Mouse (Mus musculus): Measurements from ENCODE around the gene Fibcd1. TPM values are rescaled to one million over a fixed set of nuclear protein-coding genes. Genes with fewer than 3 reads are reported as not detected.
A peak's percentile ranks its signal among the peaks of the same experiment; 100 is the strongest.

Fibcd1 gene
- total RNA-seq, 2 experiments from 2014 or later, result 0.05 TPM; not detected in 1

DNA sequence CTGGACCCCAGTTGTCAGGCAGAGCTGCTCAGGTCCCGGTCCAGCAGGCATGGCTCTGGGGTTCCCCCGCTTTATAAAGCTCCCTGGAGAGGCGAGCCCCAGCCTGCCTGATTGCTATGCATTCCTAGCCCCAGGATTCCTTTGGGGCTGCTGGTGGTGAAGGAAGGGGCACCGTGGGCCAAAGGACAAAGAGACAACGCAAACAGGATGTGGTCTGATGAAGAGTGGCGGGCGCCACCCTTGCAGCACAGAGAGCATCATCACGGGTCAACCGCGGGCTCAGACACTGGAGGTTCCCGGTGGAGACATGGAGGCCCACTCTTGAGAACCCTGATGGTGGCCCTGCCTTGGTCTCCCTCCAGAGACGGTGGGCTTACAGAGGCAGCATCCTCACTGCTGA lies 35.4 kb downstream of the Fibcd1 start, which contains the start of gene Qrfp:
TSS of gene Qrfp (minus strand) at position 137 of the 400 bp plus-strand sequence.
- no peak for DNase-seq

DNA sequence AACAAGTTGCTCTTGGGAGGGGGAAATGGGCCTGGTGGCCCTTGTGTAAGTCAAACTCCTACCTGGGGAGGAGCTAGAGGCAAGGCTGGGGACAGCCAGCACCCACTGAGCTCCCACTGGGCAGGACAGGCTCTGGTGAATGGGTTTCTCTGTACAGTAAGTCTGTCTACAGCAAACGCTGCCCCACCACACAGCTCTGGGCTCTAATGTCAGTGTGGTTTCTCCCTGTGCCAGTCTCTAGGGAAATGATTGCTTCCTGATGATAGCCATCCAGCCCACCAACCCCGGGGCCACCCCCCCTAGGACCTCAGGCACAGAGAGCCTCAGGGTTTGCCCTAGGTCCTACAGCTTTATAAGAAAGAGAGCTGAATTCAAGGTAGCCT lies 36.5 kb downstream of the Fibcd1 start:
- DNase-seq, result no peak

- DNase-seq, result no peak
Measured at GRCm38 (mm10) chr2:31808410-31809357, 37.1 kb downstream of the Fibcd1 start.

DNA sequence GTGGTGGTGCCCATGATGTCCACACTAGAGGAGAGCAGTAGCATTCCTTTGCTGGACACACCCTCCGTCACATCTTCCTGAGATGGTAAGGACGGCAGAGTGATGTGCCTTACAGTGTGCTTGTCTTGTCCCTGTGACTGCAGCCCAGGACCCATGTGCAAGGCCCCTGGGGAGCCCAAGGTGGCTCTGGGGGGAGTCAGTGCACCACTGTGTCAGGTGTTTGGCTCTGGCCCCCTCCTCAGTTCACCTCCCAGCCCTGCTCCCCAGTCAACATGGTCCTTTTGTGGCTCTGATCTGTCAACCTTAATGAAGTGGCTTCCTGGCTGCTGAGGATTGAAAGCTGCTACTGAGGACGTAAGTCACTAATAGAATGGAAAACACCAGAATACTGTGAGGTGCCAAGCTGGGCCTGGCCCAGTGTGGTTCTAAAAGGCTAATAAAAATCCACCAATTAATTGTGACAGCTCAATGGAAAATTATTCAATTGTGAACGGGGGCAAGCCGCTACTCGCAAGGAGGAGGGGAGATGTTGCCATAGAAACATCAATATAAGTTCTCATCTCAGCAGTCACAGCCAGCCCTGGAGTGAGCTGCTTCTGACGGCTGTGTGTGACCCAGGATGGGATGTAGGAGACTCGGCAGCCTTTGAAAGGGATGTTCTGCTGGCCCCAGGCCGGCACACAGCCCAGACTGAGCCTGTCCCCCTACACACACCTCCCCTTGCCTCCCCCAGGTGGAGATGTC lies 39.0 kb downstream of the Fibcd1 start:
- no peak for DNase-seq

GRCm38 (mm10) chr2:31803480-31803879 lies 42.3 kb downstream of the Fibcd1 start:
- no peak for DNase-seq

DNA sequence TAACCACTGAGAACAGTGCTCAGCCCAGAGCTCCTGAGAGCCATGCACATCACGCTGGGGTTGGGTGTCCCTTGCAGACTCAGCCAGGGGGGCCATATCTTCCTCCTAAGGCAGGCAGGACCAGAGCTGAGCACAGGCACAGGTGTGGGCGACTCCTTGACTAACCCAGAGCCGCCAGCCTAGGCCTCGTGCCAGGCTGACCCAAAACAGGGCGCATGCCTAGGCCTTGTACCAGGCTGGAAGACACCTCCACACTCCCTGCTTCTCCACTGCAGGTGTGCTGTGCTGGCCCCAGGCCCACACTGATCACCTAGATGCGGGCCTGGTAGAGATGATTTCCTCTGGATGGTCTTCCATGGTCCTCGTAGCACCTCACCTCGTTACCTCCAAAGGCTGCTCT lies 43.0 kb downstream of the Fibcd1 start:
- DNase-seq, result no peak

DNA sequence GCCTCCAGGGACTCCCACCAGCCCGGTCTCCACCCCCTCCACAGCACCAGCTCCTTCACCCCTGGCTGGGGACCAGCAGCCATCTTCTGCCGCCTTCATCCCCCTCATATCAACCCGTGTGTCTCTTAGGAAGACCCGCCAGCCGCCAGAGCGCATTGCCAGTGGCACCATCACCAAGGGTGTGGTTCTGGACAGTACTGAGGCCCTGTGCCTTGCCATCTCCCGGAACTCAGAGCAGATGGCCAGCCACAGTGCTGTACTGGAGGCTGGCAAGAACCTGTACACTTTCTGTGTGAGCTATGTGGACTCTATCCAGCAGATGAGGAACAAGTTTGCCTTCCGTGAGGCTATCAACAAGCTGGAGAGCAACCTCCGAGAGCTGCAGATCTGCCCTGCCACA lies 44.4 kb downstream of the Fibcd1 start:
- DNase-seq, result no peak

DNA sequence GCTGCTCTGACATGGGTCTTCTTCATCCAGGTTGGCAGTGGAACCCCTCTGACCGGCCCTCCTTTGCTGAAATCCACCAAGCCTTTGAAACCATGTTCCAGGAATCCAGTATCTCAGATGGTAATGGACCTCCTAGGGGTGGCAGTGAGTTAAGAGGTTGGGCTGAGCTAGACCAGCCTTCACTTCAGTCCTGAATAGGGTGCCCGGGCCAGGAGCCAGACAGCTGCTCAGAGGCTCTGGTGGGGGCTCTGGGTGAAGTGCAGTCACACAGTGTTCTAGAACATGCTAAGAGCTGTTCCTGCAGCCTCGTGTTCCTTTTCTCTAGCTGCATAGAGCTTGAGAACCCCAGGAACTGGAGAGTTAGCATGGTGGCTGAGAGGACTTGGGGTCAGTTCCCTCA lies 48.9 kb downstream of the Fibcd1 start:
- DNase-seq, result no peak

DNA sequence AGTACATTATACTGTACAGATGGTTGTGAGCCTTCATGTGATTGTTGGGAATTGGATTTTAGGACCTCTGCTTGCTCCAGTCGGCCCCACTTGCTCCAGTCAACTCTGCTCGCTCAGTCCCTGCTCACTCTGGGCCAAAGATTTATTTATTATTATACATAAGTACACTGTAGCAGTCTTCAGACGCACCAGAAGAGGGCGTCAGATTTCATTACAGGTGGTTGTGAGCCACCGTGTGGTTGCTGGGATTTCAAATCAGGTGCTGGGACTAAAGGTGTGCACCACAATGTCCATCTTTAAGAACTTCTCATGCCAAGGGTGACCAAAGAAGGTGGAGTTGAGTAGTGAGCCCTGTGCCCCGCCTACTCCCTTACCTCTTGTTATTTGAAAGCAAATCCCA lies 53.2 kb downstream of the Fibcd1 start:
- DNase-seq, result no peak

- no peak for DNase-seq
Measured at GRCm38 (mm10) chr2:31791260-31791659, 54.5 kb downstream of the Fibcd1 start.

GRCm38 (mm10) chr2:31790728-31791251 lies 55.0 kb downstream of the Fibcd1 start:
- no peak for DNase-seq

DNA sequence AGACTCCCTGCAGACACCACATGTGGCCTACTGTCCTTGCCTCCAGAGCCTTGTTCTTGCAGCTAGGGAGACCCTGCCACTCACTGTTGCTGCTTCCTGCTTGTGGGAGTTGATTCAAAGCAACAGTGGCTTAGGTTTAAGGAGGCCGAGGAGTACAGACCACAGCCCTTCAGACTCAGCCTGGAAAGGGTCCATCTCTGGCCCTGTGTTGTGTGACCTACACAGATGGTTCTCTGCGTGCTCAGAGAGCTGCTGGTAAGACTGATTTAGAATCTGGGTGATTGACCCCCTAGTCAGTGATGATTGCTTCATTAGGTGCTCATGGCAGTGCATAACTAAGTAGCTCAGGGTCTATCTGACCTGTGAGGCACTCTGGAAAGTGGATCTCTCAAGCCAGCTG lies 56.6 kb downstream of the Fibcd1 start:
- DNase-seq, result no peak

DNA sequence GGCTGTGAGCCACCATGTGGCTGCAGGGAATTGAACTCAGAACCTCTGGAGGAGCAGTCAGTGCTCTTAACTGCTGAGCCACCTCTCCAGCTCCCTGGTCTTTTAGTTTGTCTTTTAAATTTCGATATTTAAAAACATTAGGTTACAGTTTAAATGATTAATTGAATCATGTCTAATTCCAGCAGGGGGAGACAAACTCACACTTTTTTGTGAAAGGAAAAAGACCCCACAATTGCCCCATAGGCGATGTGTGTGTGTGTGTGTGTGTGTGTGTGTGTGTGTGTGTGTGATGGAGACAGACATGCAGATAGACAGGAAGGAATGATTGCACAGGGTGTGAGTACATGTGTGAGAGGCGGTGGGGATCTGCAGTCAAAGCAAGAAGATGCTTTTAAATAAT lies 57.6 kb downstream of the Fibcd1 start:
- DNase-seq, result no peak

DNA sequence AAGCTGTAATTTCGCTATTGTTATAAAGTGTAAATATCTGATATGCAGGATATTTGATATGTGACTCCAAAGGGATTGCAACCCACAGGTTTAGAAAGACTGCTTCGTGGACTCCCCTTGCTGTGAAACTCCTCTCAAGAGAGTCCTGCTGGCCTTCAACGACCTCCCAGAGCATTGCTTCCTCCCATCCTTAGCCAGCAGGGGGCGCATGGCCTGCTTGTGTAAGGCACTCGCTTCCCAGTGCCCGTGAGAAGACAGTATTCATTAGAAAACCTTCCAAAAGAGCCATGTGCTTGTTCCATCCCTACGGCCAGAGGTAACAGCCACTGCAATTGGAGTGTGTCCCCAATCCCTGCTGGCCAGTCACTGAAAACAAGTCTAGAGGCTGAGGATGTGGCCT lies 58.8 kb downstream of the Fibcd1 start:
- peak; percentile 91 for DNase-seq

DNA sequence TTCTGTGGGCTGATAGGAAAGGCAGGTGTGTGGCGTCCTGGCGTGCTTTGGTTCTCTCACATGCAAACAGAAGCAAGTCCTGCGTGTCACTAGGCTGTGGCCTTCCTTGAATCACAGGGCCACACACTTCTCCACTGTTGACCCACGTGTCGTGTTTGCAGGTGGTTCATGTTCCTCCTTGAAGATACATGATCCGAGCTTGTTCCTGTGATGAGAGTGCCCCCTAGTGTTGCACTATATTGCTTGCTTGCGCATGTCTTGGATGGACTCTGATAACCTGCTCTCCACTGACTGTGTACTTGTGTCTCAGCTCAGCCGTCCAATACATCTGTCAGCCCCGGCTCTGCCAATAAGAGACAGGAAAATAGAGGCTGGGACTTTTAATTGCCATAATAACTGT lies 60.7 kb downstream of the Fibcd1 start:
- DNase-seq, result peak; percentile 67

- DNase-seq, result no peak
Measured at GRCm38 (mm10) chr2:31782958-31783602, 62.7 kb downstream of the Fibcd1 start.

DNA sequence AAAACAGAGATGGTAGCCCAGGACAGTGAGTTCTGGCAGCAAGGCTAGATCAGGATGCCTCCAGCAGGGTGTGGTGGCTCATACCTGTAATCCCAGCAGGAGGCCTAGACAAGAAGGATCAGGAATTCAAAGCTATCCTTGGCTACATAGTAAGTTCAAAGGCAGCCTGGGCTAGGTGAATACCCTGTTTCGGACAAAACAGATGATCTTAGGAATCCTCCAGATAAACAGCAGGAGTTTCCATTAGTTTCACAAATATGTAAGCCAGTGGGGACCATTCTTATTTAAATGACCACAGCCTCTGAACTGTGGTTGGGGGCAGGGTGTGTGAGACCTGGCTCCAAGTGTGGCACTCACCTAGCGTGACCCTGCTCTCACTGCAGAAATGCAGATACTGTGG lies 66.5 kb downstream of the Fibcd1 start:
- no peak for DNase-seq

DNA sequence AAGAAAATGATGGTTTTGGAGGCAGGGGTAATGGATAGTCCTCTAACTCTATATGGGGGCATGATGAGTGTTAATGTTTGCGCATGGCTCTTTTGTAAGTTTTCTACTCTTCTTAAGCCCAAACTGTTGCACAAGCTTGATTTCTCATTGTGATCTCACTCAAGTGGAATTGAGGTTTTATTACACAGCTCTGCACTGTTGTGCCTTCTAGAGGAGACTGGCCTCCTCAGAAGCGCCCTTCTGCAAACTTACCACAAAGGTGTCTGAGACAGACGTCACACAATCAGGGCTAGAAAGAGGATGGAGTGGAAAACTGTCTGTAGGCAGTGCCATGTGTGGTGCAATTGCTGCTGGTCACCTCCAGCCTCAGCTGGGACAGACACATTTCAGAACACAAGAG lies 69.3 kb downstream of the Fibcd1 start:
- DNase-seq, result no peak

- DNase-seq, result peak; percentile 59
Measured at GRCm38 (mm10) chr2:31770781-31771441, 74.9 kb downstream of the Fibcd1 start.

GRCm38 (mm10) chr2:31769631-31770111 lies 76.1 kb downstream of the Fibcd1 start:
- DNase-seq, result peak; percentile 61

GRCm38 (mm10) chr2:31769115-31769514 lies 76.7 kb downstream of the Fibcd1 start:
- DNase-seq, result no peak

- no peak for DNase-seq
Measured at GRCm38 (mm10) chr2:31767815-31768214, 78.0 kb downstream of the Fibcd1 start.

Measured in gastrocnemius, postnatal 10 days (tissue).